ENCODE assay signal across 29 mouse cellular contexts in genomic region chr4:106618898-106619297, GRCm38 (mm10). TPM values are rescaled to one million over a fixed set of nuclear protein-coding genes. Genes with fewer than 3 reads are reported as not detected.
A peak's percentile ranks its signal among the peaks of the same experiment; 100 is the strongest.
DNase-seq lines count a peak whose midpoint lies in the region; ATAC-seq and TF ChIP-seq lines count a peak whose summit lies in the region.
"Had no signal": no experiment of that assay in that cellular context is flagged by ENCODE, and none has a peak within 500 bp of the region (broad histone marks: within the 10 kb centered on the region; RNA-seq: fewer than 3 reads in every experiment).

No protein-coding gene starts in this region.

- no peaks in the 10 kb centered on the region for H3K27me3 ChIP-seq in kidney, adult 2 months (replicated peaks; ENCODE audit: control insufficient read depth, insufficient read depth, low read length)
- peaks cover 40% of the 10 kb centered on the region for H3K27me3 ChIP-seq in megakaryocyte, embryonic 14.5 days (replicated peaks)
- no peaks in the 10 kb centered on the region for H3K27me3 ChIP-seq in stomach, postnatal 0 days (ENCODE audit: control insufficient read depth, insufficient read depth, low read length)
- H3K27me3 ChIP-seq in embryonic facial prominence, embryonic 10.5 days (replicated peaks; ENCODE audit: low read depth, poor library complexity, severe bottlenecking): peaks cover 62% of the 10 kb centered on the region
- H3K27me3 ChIP-seq: Patski had no signal

- peak; percentile 65 for DNase-seq in kidney, adult 2 months
- no peak for DNase-seq in kidney, postnatal 4 days
- DNase-seq in stomach, postnatal 0 days (ENCODE audit: low spot score): no peak
- no peak for DNase-seq in embryonic facial prominence, embryonic 10.5 days (ENCODE audit: low spot score)
- DNase-seq: adrenal gland, postnatal 10 days; adrenal gland, postnatal 36 days; cerebellum, adult 18-20 months; cerebellum, adult 9-10 months; cerebellum, postnatal 14 days; forebrain, postnatal 0 days; gastrocnemius, adult 2 months; gastrocnemius, postnatal 14 days; heart, adult 11 months had no signal

- 73% methylated on average over 4 of the region's 4 CpGs for whole genome bisulfite sequencing in kidney, adult 2 months
- 94% methylated on average over 4 of the region's 4 CpGs for WGBS in stomach, postnatal 0 days
- WGBS in embryonic facial prominence, embryonic 10.5 days: 89% methylated on average over 4 of the region's 4 CpGs

- no peak overlapping the region for H3K4me3 ChIP-seq in kidney, adult 2 months (ENCODE audit: insufficient read depth, low read depth, low read length)
- peak overlapping the region; percentile 3 for H3K4me3 ChIP-seq in megakaryocyte, embryonic 14.5 days (replicated peaks)
- H3K4me3 ChIP-seq in stomach, postnatal 0 days (ENCODE audit: low read depth, low read length): no peak overlapping the region
- no peak overlapping the region for H3K4me3 ChIP-seq in embryonic facial prominence, embryonic 10.5 days
- H3K4me3 ChIP-seq: embryonic facial prominence, embryonic 12.5 days; embryonic facial prominence, embryonic 15.5 days; gastrocnemius, adult 2 months; hindbrain, embryonic 12.5 days; hindbrain, embryonic 15.5 days had no signal

- H3K36me3 ChIP-seq in kidney, adult 2 months (ENCODE audit: control insufficient read depth, insufficient read depth, low read length): no peaks in the 10 kb centered on the region
- H3K36me3 ChIP-seq in megakaryocyte, embryonic 14.5 days (replicated peaks; ENCODE audit: low read length): no peaks in the 10 kb centered on the region
- H3K36me3 ChIP-seq in stomach, postnatal 0 days (ENCODE audit: control insufficient read depth, insufficient read depth, low read length): no peaks in the 10 kb centered on the region
- H3K36me3 ChIP-seq in embryonic facial prominence, embryonic 10.5 days (replicated peaks): no peaks in the 10 kb centered on the region
- H3K36me3 ChIP-seq: embryonic facial prominence, embryonic 12.5 days; embryonic facial prominence, embryonic 15.5 days; hindbrain, embryonic 12.5 days; hindbrain, embryonic 15.5 days had no signal

- H3K27ac ChIP-seq in kidney, adult 2 months (ENCODE audit: insufficient read depth, low read depth, low read length): no peak overlapping the region
- no peak overlapping the region for H3K27ac ChIP-seq in stomach, postnatal 0 days (replicated peaks)
- H3K27ac ChIP-seq in embryonic facial prominence, embryonic 10.5 days (replicated peaks): no peak overlapping the region
- H3K27ac ChIP-seq: embryonic facial prominence, embryonic 12.5 days; embryonic facial prominence, embryonic 15.5 days; gastrocnemius, adult 2 months; hindbrain, embryonic 12.5 days; hindbrain, embryonic 15.5 days had no signal

- TF ChIP-seq CTCF in kidney, adult 2 months (conservative IDR thresholded peaks at IDR 0.05; ENCODE audit: insufficient read depth, insufficient read length, low read depth, low read length): no peak; the same call in 1 of the 2 replicates
- TF ChIP-seq CTCF in stomach, postnatal 0 days (IDR thresholded peaks at IDR 0.05; ENCODE audit: low read depth): peak; percentile 31; the same call in 1 of the 2 replicates

- no peak overlapping the region for H3K4me2 ChIP-seq in stomach, postnatal 0 days (replicated peaks; ENCODE audit: low read depth)
- H3K4me2 ChIP-seq: embryonic facial prominence, embryonic 12.5 days; embryonic facial prominence, embryonic 15.5 days; heart, embryonic 11.5 days; hindbrain, embryonic 12.5 days; hindbrain, embryonic 15.5 days had no signal

- no peak for TF ChIP-seq POLR2A in kidney, adult 2 months (IDR thresholded peaks at IDR 0.05; ENCODE audit: low read depth, low read length)

- H3K9me3 ChIP-seq in megakaryocyte, embryonic 14.5 days: no peaks in the 10 kb centered on the region
- H3K9me3 ChIP-seq in stomach, postnatal 0 days (ENCODE audit: control insufficient read depth, low read length): no peaks in the 10 kb centered on the region
- H3K9me3 ChIP-seq in embryonic facial prominence, embryonic 10.5 days: no peaks in the 10 kb centered on the region
- H3K9me3 ChIP-seq: embryonic facial prominence, embryonic 12.5 days; embryonic facial prominence, embryonic 15.5 days; hindbrain, embryonic 12.5 days; hindbrain, embryonic 15.5 days had no signal

- no peak for TF ChIP-seq EP300 in stomach, postnatal 0 days (optimal IDR thresholded peaks at IDR 0.05)

- no peak for ATAC-seq in megakaryocyte, adult 5-6 weeks (ENCODE audit: poor library complexity, severe bottlenecking)
- ATAC-seq in stomach, postnatal 0 days (ENCODE audit: low FRiP score, low TSS enrichment): no peak
- ATAC-seq: forebrain, embryonic 14.5 days; forebrain, postnatal 0 days; Patski had no signal

- H3K4me1 ChIP-seq in kidney, adult 2 months (ENCODE audit: control insufficient read depth, insufficient read depth, low read length): peaks cover 9% of the 10 kb centered on the region; the same call in 1 of the 2 replicates
- peaks cover 49% of the 10 kb centered on the region for H3K4me1 ChIP-seq in megakaryocyte, embryonic 14.5 days
- no peaks in the 10 kb centered on the region; the same call in 1 of the 2 replicates for H3K4me1 ChIP-seq in stomach, postnatal 0 days (replicated peaks; ENCODE audit: control insufficient read depth, insufficient read depth)
- peaks cover 27% of the 10 kb centered on the region for H3K4me1 ChIP-seq in embryonic facial prominence, embryonic 10.5 days

- H3K9ac ChIP-seq in stomach, postnatal 0 days (ENCODE audit: low read length): no peak overlapping the region
- H3K9ac ChIP-seq: embryonic facial prominence, embryonic 12.5 days; embryonic facial prominence, embryonic 15.5 days; forebrain, postnatal 0 days; hindbrain, embryonic 12.5 days; hindbrain, embryonic 15.5 days had no signal

RNA-seq across cellular contexts. Expression of gene Lexm, which starts 1.9 kb away (rescaled TPM):
- polyA plus RNA-seq in kidney, adult 2 months (2012; rRNA removed): not detected in 2 replicates
- not detected in 2 replicates for polyA plus RNA-seq in megakaryocyte, embryonic 14.5 days (2012; ENCODE audit: insufficient read depth, low replicate concordance)
- not detected in 2 replicates for total RNA-seq in megakaryocyte, adult 5-6 weeks (2015)
- total RNA-seq in megakaryocyte, adult 5-6 weeks (2017): not detected in 2 replicates
- polyA plus RNA-seq in stomach, postnatal 0 days (2015; fragmentation: Nextera tagmentation; extraction: Ambion mirVana): 0.08 TPM in 1 of 2 replicates, not detected in the other
- polyA plus RNA-seq in embryonic facial prominence, embryonic 10.5 days (2016; fragmentation: Nextera tagmentation; extraction: Ambion mirVana): 0.52 TPM in 1 of 2 replicates, not detected in the other
- total RNA-seq: adrenal gland, adult 18-20 months; adrenal gland, postnatal 10 days; adrenal gland, postnatal 36 days; forebrain, postnatal 0 days; gastrocnemius, adult 2 months; gastrocnemius, postnatal 14 days; gastrocnemius, postnatal 4 days; heart, adult 8-10 months; heart, postnatal 25 days; hematopoietic stem cell, adult 5-6 weeks had no signal
- polyA plus RNA-seq: forebrain, embryonic 14.5 days; forebrain, postnatal 0 days; heart, embryonic 14.5 days; heart, postnatal 0 days; hindbrain, embryonic 15.5 days; Patski had no signal

RNA-seq across cellular contexts. Expression of gene Ttc22, which starts 3.3 kb away (rescaled TPM):
- polyA plus RNA-seq in kidney, adult 2 months (2012; rRNA removed): 4.6 and 6.1 TPM in 2 replicates
- not detected in 2 replicates for polyA plus RNA-seq in megakaryocyte, embryonic 14.5 days (2012; ENCODE audit: insufficient read depth, low replicate concordance)
- not detected in 2 replicates for total RNA-seq in megakaryocyte, adult 5-6 weeks (2015)
- total RNA-seq in megakaryocyte, adult 5-6 weeks (2017): not detected in 2 replicates
- polyA plus RNA-seq in stomach, postnatal 0 days (2015; fragmentation: Nextera tagmentation; extraction: Ambion mirVana): 26.9 and 28.2 TPM in 2 replicates
- polyA plus RNA-seq in embryonic facial prominence, embryonic 10.5 days (2016; fragmentation: Nextera tagmentation; extraction: Ambion mirVana): not detected in 2 replicates
- total RNA-seq: adrenal gland, postnatal 36 days; gastrocnemius, adult 2 months; hematopoietic stem cell, adult 5-6 weeks had no signal

RNA-seq across cellular contexts. Expression of gene Pars2, which starts 32.0 kb away (rescaled TPM):
- polyA plus RNA-seq in kidney, adult 2 months (2012; rRNA removed): 9.6 and 10.6 TPM in 2 replicates
- 2.3 TPM in 1 of 2 replicates, not detected in the other for polyA plus RNA-seq in megakaryocyte, embryonic 14.5 days (2012; ENCODE audit: insufficient read depth, low replicate concordance)
- 3.6 and 4.1 TPM in 2 replicates for total RNA-seq in megakaryocyte, adult 5-6 weeks (2015)
- 3.6 and 5.3 TPM in 2 replicates for total RNA-seq in megakaryocyte, adult 5-6 weeks (2017)
- polyA plus RNA-seq in stomach, postnatal 0 days (2015; fragmentation: Nextera tagmentation; extraction: Ambion mirVana): 5.9 and 7.3 TPM in 2 replicates
- 16.3 and 17.0 TPM in 2 replicates for polyA plus RNA-seq in embryonic facial prominence, embryonic 10.5 days (2016; fragmentation: Nextera tagmentation; extraction: Ambion mirVana)

RNA-seq across cellular contexts. Expression of gene Dhcr24, which starts 58.1 kb away (rescaled TPM):
- 242 and 276 TPM in 2 replicates for polyA plus RNA-seq in kidney, adult 2 months (2012; rRNA removed)
- polyA plus RNA-seq in megakaryocyte, embryonic 14.5 days (2012; ENCODE audit: insufficient read depth, low replicate concordance): 125 TPM in 2 replicates
- total RNA-seq in megakaryocyte, adult 5-6 weeks (2015): 6.2 and 7.6 TPM in 2 replicates
- 5.4 and 5.7 TPM in 2 replicates for total RNA-seq in megakaryocyte, adult 5-6 weeks (2017)
- polyA plus RNA-seq in stomach, postnatal 0 days (2015; fragmentation: Nextera tagmentation; extraction: Ambion mirVana): 4.7 and 7.1 TPM in 2 replicates
- 10.2 TPM in 2 replicates for polyA plus RNA-seq in embryonic facial prominence, embryonic 10.5 days (2016; fragmentation: Nextera tagmentation; extraction: Ambion mirVana)

RNA-seq across cellular contexts. Expression of gene Ttc4, which starts 59.8 kb away (rescaled TPM):
- polyA plus RNA-seq in kidney, adult 2 months (2012; rRNA removed): 41.3 and 50.4 TPM in 2 replicates
- 4.3 and 5.9 TPM in 2 replicates for polyA plus RNA-seq in megakaryocyte, embryonic 14.5 days (2012; ENCODE audit: insufficient read depth, low replicate concordance)
- 18.2 and 24.0 TPM in 2 replicates for total RNA-seq in megakaryocyte, adult 5-6 weeks (2015)
- total RNA-seq in megakaryocyte, adult 5-6 weeks (2017): 21.9 and 24.3 TPM in 2 replicates
- polyA plus RNA-seq in stomach, postnatal 0 days (2015; fragmentation: Nextera tagmentation; extraction: Ambion mirVana): 25.5 and 27.8 TPM in 2 replicates
- polyA plus RNA-seq in embryonic facial prominence, embryonic 10.5 days (2016; fragmentation: Nextera tagmentation; extraction: Ambion mirVana): 107 and 117 TPM in 2 replicates
